Mouse (Mus musculus): ENCODE measurements around the gene Lrg1. TPM values are rescaled to one million over a fixed set of nuclear protein-coding genes. Genes with fewer than 3 reads are reported as not detected.

Gene Lrg1
- not detected for polyA plus RNA-seq (2017; shearing (Covaris generic))

GRCm38 (mm10) chr17:56121826-56122225 lies at the start of gene Lrg1:
TSS of gene Lrg1 (minus strand) at chr17:56122001.

GRCm38 (mm10) chr17:56162231-56162774 lies 40.5 kb upstream of the Lrg1 start, which contains the start of gene Tnfaip8l1:
TSS of gene Tnfaip8l1 (plus strand) at chr17:56162477.

GRCm38 (mm10) chr17:56139858-56140595 lies 18.2 kb upstream of the Lrg1 start, which contains the start of gene Sema6b:
TSS of gene Sema6b (minus strand) at chr17:56140343.

GRCm38 (mm10) chr17:56117251-56117710 lies 4.5 kb downstream of the Lrg1 start, which contains the start of gene Plin5:
TSS of gene Plin5 (minus strand) at chr17:56117596.

GRCm38 (mm10) chr17:56109219-56110051 lies 12.4 kb downstream of the Lrg1 start, which contains the start of gene Plin4:
TSS of gene Plin4 (minus strand) at chr17:56109803.

GRCm38 (mm10) chr17:56078880-56079795 lies 42.7 kb downstream of the Lrg1 start, which contains the start of gene Hdgfl2:
TSS of gene Hdgfl2 (plus strand) at chr17:56079634.

GRCm38 (mm10) chr17:56074827-56075208 lies 47.0 kb downstream of the Lrg1 start, which contains the start of gene Ubxn6:
TSS of gene Ubxn6 (minus strand) at chr17:56075028.

Other genes starting within 250 kb of the Lrg1 start
- 11.7 TPM for gene Zfp119a, start 243.1 kb downstream of the Lrg1 start, polyA plus RNA-seq (2017; shearing (Covaris generic))
- gene Zfp959, start 229.9 kb downstream of the Lrg1 start, polyA plus RNA-seq (2017; shearing (Covaris generic)): 36.8 TPM
- 6.5 TPM for gene Zfp119b, start 172.5 kb downstream of the Lrg1 start, polyA plus RNA-seq (2017; shearing (Covaris generic))
- not detected for gene Ebi3, start 169.4 kb downstream of the Lrg1 start, polyA plus RNA-seq (2017; shearing (Covaris generic))
- 44.7 TPM for gene Yju2, start 162.9 kb downstream of the Lrg1 start, polyA plus RNA-seq (2017; shearing (Covaris generic))
- gene Shd, start 151.5 kb downstream of the Lrg1 start, polyA plus RNA-seq (2017; shearing (Covaris generic)): not detected
- not detected for gene Fsd1, start 135.5 kb downstream of the Lrg1 start, polyA plus RNA-seq (2017; shearing (Covaris generic))
- gene Stap2, start 116.4 kb downstream of the Lrg1 start, polyA plus RNA-seq (2017; shearing (Covaris generic)): 0.77 TPM
- 122 TPM for gene Mpnd, start 116.3 kb downstream of the Lrg1 start, polyA plus RNA-seq (2017; shearing (Covaris generic))
- 155 TPM for gene Sh3gl1, start 85.4 kb downstream of the Lrg1 start, polyA plus RNA-seq (2017; shearing (Covaris generic))
- 1.1 TPM for gene Chaf1a, start 81.6 kb downstream of the Lrg1 start, polyA plus RNA-seq (2017; shearing (Covaris generic))
- gene Ubxn6, start 47.0 kb downstream of the Lrg1 start, polyA plus RNA-seq (2017; shearing (Covaris generic)): 74.5 TPM
- gene Hdgfl2, start 42.4 kb downstream of the Lrg1 start, polyA plus RNA-seq (2017; shearing (Covaris generic)): 159 TPM
- gene Plin4, start 12.2 kb downstream of the Lrg1 start, polyA plus RNA-seq (2017; shearing (Covaris generic)): not detected
- not detected for gene Plin5, start 4.4 kb downstream of the Lrg1 start, polyA plus RNA-seq (2017; shearing (Covaris generic))
- not detected for gene Sema6b, start 18.3 kb upstream of the Lrg1 start, polyA plus RNA-seq (2017; shearing (Covaris generic))
- gene Tnfaip8l1, start 40.5 kb upstream of the Lrg1 start, polyA plus RNA-seq (2017; shearing (Covaris generic)): 21.5 TPM
- gene Mydgf, start 61.9 kb upstream of the Lrg1 start, polyA plus RNA-seq (2017; shearing (Covaris generic)): 44.1 TPM
- gene Dpp9, start 96.9 kb upstream of the Lrg1 start, polyA plus RNA-seq (2017; shearing (Covaris generic)): 44.3 TPM
- 12.8 TPM for gene Fem1a, start 134.8 kb upstream of the Lrg1 start, polyA plus RNA-seq (2017; shearing (Covaris generic))
- gene Ticam1, start 154.8 kb upstream of the Lrg1 start, polyA plus RNA-seq (2017; shearing (Covaris generic)): 2.0 TPM
- 9.7 TPM for gene Plin3, start 170.9 kb upstream of the Lrg1 start, polyA plus RNA-seq (2017; shearing (Covaris generic))
- gene Arrdc5, start 178.3 kb upstream of the Lrg1 start, polyA plus RNA-seq (2017; shearing (Covaris generic)): not detected
- 2.9 TPM for gene Uhrf1, start 181.3 kb upstream of the Lrg1 start, polyA plus RNA-seq (2017; shearing (Covaris generic))
- 72.1 TPM for gene Kdm4b, start 204.1 kb upstream of the Lrg1 start, polyA plus RNA-seq (2017; shearing (Covaris generic))